Mouse (Mus musculus): Measurements from ENCODE around the gene Mocs1. TPM values are rescaled to one million over a fixed set of nuclear protein-coding genes. Genes with fewer than 3 reads are reported as not detected.

The Mocs1 gene
- polyA plus RNA-seq (2012; ENCODE audit: low replicate concordance) = 31.1 and 35.4 TPM in 2 replicates

DNA sequence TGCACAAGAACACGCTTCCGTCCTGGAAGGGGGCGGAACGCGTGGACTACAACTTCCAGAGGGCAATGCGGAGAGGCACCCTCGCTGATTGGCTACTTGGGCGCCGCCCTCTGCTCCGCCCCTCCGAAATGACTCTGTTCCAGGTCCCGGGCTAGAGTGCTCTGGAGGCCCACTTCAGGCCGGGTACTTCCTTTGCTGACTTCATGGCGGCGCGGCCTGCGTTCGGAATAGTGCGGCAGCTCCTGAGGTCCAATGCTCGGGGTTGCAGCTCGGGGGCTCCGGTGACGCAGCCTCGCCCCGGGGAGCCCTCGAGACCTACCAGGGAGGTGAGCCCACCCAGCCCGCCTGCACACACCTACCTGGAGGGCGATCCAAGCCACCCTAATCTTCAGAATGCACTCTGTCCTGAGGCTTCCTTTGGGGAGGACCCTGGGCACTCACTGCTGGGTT, at the start of gene Mocs1:
Gene Mocs1 (plus strand): TSS at position 124 of the 450 bp plus-strand sequence.

Other genes with a start within 250 kb of the Mocs1 start
- 0.10 and 0.15 TPM in 2 replicates for gene Daam2, start 136.0 kb downstream of the Mocs1 start, polyA plus RNA-seq (2012; ENCODE audit: low replicate concordance)
- gene Kif6, start 186.8 kb downstream of the Mocs1 start, polyA plus RNA-seq (2012; ENCODE audit: low replicate concordance) = not detected in 2 replicates

Data from leukemia stem cell, adult 10-12 weeks (primary cell).